Mouse (Mus musculus): ENCODE data around the gene Chchd6.
A peak's percentile ranks its signal among the peaks of the same experiment; 100 is the strongest.

The Chchd6 gene

DNA sequence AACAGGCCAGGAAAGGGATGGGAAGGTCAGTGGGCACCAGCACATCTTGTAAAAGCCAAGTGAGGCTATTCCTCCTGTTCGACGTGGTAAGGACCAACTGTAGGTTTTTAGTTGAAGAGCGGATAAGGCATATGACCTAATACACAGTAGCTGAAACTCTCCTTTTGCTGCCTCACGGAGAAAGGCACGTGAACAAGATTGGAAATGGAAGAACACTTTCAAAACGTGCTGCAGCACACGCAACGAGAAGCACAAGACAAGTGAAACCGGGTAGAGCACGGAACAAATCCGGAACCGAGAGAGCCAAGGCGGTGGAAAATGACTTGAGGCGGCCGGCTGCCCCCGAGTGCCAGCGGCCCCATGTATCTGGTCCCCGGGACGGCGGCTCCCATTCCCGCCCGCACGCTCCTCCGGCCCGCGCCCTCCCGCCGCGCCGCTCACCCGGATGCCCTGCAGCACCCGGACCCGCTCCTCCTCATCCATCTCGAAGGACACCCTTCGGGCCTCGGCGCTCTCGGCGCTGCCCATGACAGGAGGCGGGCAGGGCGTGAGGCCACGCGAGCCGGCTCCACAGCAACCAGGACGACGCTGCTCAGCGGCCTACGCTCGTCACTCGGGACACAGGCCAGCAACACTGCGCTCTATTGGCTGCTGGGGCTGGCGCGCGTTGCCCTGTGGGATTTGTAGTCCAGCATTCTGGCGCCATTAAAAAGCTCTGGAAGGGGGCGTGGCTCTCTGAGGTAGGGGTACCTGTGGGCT is at the start of gene Chchd6:
Gene Chchd6 (minus strand): TSS at position 635 of the 759 bp plus-strand sequence.
- peak; percentile 91 to 94 for DNase-seq (ENCODE audit: low spot score in 2 of 2)

DNA sequence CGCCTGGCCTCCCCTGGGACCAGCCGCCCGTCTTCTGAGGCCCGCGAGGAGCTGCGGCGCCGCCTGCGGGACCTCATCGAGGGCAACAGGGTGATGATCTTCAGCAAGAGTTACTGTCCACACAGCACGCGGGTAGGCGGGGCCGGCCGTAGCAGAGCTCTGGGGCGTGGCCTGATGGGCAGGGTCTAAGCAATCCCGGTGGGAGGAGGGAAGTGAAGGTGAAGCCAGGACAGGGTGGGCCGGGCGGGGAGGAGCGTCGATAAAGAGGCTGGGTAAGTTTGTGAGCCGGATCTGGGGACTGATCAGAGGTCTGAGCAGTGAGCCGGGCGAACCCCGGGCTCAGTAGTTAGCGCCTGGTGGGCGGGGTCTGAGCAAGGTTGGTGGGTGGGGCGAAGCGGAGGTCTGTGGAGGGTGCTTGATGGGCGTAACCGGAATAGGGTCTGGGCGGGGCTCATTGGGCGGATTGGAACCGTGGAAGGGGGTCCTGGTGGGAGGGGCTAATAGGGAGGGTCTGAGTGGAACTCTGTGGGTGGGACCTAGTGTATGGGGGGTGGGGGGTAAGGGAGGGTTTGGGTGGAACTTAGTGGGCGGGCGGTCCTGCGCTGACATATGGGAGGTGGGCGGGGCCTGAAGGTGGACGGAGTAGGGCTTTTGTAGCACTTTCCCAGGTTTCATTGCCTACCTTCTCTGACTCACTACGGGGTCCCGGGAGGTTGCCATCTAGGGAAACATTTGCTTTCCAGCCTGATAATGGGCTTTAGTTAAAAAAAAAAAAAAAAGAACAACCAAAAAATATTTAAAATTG is 49.0 kb upstream of the Chchd6 start:
- peak; percentile 91 for DNase-seq (ENCODE audit: low spot score in 2 of 2)

DNA sequence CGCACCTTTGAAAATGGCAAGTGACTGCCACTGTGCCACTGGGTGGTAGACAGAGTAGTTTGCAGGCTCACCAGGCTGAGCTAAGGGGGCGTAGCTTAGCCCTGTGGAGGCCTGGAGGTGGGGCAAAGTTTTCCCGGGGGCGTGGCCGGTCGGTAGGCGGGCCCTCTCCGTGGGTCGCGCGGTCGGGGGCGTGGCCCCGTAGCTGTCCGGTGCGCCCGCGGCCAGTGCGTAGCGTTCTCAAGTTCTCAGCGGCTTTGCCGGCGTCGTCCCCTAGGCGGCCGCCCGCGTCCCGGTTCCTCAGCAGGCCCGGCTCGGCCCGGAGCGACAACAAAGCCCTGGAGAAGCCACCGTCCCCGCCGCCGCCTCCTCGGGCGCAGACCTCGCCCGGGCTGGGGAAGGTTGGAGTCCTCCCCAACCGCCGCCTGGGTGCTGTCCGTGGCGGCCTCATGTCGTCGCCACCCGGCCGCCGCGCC is 48.4 kb upstream of the Chchd6 start, which contains the start of gene Txnrd3:
Gene Txnrd3 (plus strand): TSS at position 191 of the 473 bp plus-strand sequence.
- peak; percentile 91 to 94 for DNase-seq (ENCODE audit: low spot score in 2 of 2)

DNA sequence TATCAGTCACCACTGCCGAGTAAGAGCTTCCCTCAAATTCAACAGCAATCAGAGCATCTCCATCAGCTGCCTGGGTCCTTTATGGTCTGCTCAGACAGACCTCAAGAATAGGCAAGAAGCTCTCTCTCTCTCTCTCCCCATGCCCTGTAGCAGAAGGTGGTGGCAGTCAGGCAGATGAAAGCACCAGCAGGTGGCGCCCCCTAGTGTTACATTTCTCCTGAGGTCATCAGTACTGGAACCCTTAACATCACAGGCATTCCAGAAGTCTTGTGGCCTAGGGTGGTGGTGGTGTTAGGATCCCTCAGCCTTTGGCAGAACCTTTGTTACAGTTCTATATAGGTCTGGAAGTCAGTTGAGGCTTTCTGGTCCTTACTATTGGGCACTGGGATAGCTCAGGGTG is 43.6 kb upstream of the Chchd6 start:
- no peak for DNase-seq (ENCODE audit: low spot score in 2 of 2)

DNA sequence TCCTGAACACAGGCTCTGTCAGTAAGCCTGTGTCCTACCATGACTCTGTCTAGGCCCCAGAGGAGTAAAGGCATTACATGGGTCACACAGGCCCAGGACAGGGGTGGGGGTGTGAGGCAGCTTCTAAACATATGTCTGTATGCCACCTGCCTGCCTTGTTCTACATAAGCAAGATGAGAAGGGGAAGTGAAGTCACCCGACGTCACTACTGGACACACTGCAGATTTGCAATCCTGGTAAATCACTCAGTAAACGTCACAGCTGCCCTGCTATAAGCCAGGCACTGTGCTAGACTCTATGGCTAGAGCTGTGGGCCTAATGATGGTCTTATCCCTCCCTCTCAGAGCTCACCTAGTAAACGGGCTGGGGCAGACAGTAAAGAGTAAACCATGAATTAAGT is 42.5 kb upstream of the Chchd6 start:
- DNase-seq (ENCODE audit: low spot score in 2 of 2), result no peak

DNA sequence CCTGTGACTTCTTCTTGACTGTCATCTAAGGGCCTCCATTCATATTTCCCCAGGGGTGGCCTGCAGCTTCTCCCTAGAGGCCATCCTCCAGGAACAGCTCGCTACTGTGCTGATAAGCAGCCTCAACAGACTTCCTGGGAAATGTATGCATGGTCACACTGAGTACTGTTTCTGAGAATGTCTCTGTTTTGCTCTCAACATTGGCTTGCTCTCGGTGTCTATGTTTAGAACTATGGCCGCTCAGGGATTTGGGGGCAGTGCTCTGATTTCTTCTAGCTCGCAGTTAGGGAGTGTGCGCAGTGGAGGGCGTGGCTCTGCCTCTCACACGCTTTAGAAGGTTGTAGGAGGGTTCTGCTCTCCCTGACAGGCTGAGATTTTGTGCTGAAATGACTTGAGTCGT is 38.9 kb upstream of the Chchd6 start:
- DNase-seq (ENCODE audit: low spot score in 2 of 2), result peak; percentile 46 to 68

DNA sequence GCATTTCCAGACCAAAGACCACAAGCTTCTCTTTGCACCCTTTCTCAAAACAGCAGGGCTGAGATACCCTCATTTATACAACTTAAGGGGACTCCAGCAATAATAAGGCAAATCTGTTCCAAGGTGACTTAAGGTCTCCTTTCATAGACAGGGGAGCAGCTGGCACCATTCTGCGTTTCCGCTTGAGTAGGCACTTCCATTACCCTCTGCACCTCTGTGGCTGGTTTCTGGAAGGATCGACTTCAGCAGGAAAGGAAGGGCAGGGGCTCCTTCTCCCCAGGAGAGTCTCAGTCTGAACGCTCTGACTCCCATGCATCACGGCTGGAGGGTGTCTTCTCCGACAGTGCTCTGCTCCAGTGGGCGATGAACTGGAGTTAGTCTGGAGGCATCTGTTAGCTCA is 37.7 kb upstream of the Chchd6 start:
- DNase-seq (ENCODE audit: low spot score in 2 of 2), result no peak

DNA sequence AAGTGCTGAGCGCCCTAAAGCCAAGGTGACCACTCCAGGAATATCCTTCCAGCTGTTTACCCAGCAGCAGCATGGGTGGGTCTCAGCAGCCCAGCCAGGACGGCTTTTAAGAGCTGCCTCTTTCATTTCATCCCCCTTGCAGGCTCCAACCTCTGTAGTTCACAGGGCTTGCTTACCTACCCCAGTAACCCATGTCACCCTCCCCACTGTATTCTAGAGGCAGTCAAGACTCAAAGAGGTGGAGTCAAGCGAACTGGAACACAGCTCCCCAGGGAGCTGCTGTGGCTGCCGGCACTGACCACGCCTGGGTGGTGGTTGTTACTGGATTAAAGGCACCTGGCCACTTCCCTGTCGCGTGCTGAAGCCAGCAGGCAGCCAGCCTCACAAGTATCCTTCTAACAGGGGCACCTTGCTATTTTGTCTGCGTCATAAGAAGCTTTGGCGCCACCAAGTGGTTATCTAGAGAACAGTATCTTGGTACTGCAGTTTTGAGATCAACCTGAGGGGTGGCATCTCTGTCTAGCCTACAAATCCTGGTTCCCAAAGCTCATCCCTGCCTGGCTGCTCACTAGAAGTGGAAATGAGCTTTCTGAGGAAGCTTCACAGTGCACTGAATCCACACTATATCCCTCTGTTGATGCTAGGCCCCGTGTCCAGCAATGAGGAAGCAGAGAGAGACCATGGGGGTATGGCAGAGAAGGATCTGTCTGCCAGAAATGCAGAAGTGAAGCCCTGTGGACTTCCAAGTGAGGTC is 36.5 kb upstream of the Chchd6 start:
- DNase-seq (ENCODE audit: low spot score in 2 of 2), result peak; percentile 87 to 88

DNA sequence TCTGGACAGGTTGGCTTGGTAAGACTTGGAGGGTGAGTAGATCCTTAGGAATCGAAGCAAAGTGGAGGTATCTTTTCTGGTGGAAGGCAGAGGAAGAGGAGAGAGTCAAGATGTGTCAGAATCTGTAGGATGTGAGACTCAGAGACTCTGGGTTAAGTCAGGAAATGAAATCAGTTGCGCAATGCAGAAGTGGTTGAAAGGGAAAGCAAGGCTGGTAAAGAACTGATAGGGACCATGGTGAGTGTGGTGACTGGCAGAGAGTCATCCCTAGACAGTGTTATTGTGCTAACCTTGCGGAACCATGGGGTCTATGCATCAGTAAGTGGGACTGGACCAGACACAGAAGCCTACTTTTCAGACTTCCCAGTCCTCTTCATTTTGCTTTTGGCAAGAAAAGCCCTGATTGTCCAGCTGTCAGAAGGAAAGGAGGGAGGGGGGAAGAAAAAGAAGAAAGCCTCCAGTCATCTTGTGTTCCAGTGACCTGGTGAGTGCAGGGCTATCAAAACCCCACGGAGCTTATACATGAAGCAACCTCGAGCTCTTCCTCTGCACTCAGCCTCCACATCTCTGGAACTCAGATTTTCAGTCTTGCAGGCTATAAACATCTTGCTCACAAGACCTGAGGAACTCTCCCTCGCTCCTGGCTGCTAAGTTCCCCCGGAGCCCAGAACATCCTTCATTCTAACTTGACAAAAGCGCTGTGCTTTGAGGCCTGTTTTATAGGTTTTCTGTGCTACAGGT is 32.8 kb upstream of the Chchd6 start:
- DNase-seq (ENCODE audit: low spot score in 2 of 2), result no peak

DNA sequence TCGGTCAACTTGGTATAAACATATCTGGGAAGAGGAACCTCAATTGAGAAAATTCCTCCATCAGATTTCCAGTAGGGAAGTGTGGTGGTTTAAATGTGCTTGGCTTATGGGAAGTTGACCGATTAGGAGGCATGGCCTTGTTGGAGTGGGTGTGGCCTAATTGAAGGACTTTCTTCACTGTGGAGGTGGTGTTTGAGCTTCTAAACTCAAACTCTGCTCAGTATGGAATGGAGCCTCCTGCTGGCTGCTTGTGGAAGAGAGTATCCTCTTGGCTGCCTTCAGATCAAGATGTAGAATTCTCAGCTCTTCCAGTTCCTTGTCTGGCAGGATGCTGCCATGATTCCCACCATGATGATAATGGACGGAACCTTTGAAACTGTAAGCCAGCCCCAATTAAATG is 27.2 kb upstream of the Chchd6 start:
- no peak for DNase-seq (ENCODE audit: low spot score in 2 of 2)

DNA sequence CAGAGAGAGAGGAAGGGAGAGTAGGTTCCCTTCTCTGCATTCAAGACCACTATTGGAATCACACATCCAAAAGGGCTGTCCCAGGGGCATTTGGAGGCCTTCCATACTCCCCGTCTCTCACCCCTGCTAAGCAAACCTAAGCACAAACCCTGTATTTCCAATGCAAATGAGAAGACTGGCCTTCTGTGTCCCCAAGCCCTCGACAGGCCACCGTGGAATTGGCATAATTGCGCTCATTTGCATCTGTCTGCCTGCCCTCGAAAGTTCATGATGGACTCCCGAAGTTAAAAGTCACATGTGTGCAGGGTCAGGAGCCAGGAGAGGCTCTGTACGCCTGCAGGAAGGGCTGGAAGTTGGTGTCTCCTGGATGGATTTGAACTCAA is 19.9 kb upstream of the Chchd6 start:
- no peak for DNase-seq (ENCODE audit: low spot score in 2 of 2)

DNA sequence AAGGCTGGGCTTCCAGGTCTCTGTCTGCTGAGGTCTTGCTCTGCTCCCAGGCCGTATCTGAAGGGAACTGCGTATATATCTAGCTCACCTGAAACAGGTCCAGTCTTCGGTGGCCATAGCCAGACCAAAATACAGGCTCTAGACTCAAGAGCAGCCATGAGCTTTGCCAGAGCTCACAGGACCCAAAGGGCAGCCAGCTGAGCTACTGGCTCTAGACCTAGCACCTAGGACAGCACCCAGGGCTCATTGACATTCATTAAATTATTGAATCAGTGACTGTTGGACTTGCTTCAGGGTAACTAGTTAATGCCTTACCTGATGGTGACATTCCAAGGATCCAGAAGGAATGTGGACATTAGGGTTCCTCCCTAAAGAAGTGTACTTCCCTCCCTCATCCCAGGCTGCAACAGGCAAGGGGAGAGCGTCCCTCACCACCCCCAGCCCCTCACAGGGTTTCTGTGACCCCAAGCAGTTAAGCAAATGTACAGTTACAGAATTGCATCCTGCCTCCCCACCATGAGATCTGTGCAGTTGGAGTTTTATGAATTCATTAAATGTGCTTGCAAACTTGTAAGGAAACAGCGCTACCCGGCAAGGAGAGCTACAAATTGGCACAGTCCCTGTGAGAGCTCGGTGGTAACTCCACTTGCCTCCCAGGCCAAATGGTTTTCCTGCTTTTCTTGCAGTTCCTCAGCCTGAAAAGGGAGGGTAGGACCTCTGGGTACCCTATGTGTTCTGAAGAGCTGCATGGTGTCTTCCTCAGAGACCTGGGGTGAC is 19.3 kb upstream of the Chchd6 start:
- no peak for DNase-seq (ENCODE audit: low spot score in 2 of 2)

DNA sequence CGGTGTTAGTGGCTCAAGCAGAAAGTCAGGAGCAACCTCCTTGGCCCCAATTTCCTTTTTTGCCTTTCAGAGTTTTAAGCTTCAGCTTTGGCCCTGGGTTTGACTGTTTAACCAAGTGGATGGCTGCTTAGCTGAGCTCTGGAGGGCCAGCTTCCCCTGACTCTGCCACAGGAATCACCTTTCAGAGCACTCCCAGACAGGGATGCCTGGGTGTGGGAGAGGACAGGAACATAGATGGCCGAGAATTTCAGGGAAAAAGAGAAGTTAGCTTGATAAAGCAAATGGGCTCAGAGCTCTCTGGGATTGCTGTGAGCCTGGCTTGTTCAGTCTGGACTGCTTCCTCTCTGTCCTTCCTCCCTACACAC is 18.6 kb upstream of the Chchd6 start:
- no peak for DNase-seq (ENCODE audit: low spot score in 2 of 2)

DNA sequence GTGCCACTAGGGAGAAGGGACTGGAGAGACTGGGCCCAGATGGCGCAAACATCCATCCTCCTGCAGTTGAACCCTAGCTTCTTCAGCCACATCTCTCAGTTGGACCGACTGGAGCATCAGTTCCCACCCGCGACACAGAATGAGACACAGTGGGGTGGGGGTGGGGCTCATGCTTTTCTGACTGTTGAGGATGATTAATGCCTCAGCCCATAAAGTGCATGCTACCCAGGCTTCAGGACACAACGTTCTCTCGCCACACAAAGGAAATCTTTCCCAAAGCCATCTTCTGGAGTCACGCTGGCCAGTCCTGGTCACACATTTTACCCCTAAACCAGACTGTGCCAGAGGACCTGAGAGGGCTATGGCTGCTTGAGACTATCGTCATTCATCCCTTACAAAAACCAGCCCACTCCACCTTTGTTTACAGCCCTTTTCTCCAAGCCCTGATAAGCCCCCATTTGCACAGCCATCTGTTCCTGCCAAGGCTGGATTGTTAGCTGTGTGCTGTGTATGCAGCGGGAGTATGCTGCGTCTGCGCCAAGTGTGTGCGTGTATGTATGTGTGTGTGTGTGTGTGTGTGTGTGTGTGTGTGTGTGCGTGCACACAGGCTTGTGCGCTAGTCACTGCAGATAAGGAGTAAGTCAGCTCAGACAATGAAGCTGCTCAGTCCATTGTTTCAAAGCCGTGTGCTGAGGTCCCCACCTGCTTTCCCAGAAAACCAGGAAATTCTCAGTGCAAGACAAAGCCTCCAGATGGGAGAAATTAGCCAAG is 18.1 kb upstream of the Chchd6 start:
- DNase-seq (ENCODE audit: low spot score in 2 of 2), result no peak

DNA sequence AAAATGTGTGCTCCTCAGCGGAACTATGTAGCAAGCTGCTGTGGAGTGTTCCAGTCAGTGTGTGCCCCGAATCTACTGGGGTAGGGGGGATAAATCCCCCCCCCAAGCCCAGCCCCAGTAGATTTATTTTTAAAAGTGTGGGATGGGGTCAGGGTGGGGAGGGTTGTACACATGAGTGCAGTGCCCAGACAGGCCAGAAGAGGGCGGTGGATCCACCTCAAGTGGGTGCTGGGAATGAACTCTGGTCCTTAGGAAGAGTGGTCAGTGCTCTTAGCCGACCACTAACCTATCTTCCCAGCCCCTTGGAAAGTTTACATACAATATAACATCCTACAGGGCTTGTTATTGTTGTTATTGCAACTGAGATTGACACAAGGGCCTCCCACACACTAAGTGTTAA is 12.5 kb upstream of the Chchd6 start:
- no peak for DNase-seq (ENCODE audit: low spot score in 2 of 2)

DNA sequence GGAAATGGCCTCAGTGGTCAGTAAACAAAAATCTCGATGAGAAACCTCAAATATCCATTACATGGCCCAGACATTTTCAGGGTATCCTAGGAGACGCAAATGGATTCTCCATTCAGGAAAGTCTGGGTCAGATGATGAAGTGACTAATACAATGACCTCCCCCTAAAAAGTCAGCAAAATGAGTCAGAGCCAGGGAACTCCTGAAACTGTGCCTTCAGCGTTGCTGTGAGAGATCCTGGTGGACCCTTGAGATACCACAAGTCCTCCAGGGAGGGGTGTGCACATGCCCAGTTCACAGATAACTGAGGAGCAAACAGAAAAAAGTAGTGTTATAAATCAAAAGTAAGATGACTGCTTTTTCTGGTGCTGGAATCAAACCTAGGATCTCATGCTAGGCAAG is 10.6 kb upstream of the Chchd6 start:
- DNase-seq (ENCODE audit: low spot score in 2 of 2), result no peak

DNA sequence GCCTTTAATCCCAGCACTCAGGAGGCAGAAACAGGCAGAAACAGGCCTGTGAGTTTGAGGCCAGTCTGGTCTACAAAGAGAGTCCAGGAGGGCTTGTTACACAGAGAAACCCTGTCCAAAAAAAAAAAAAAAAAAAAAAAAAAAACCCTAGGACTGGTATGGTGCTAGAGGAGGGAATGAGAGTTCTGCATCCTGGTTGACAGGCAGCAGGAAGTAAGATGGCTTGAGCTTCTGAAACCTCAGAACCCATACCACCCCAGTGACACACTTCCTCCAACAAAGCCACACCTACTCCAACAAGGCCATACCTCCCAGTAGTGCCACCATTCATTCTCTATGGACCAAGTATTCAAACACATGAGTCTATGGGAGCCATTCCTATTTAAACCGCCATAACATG is 1.1 kb upstream of the Chchd6 start:
- no peak for DNase-seq (ENCODE audit: low spot score in 2 of 2)

DNA sequence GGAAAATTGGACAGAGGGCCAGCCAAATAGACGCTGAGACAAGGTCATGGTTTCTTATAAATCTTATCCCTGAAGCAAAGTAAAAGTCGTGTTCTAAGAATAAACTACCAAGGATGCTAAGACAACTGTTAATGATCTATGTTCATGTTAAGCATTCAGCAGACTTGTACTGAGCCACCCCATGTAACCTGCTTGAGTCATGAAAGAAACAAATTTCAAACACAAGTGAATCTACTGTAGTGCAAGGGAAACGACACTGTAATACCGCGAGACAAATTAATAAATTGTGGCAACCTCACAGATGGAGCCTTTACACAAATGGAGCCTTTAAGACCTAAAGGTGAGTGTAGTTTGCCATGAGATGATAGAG is 310 bp upstream of the Chchd6 start:
- no peak for DNase-seq (ENCODE audit: low spot score in 2 of 2)

DNA sequence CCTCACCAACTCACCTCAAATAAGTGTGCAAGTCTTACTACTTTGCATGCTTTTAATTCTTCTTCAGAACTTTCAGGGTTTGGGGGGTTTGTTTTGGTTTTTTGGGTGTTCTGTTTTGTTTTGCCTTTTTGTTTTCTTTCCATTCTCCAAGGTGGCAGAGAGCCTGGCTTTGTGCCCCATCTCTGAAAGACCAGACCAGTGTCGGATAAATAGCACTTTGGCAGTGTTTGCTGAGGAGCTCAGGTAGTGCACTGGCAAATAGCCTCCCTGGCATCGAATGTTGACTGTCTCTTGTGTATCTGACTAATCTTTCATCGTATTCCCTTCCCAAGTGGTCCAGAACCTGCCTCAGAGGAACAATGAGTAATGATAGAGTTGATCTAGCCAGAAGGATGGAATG is 3.4 kb downstream of the Chchd6 start:
- DNase-seq (ENCODE audit: low spot score in 2 of 2), result no peak

DNA sequence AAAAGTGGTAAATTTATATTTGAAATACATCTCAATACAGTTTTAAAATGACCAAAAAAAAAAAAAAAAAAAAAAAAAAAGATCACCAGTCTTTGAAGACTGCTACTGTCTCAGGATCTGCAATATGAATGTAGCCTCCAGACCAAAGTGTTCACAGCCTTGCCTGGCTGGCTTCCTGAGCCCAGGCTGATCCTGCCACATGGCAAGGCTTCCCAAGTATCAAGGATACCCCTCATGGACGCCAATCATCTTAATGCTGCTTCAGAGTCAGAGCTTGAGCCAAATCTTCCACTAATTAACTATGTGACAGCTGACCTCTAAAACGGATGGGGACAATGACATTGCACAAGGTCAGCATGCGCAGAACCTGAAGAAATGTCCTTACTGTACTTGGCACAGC is 3.9 kb downstream of the Chchd6 start:
- no peak for DNase-seq (ENCODE audit: low spot score in 2 of 2)
